In genomic region chr5:111458675-111459074, GRCm38 (mm10) we compare ENCODE assay signal across 29 mouse cellular contexts. TPM values are rescaled to one million over a fixed set of nuclear protein-coding genes. Genes with fewer than 3 reads are reported as not detected.
DNase-seq lines count a peak whose midpoint lies in the region; ATAC-seq and TF ChIP-seq lines count a peak whose summit lies in the region.
"Had no signal": no experiment of that assay in that cellular context is flagged by ENCODE, and none has a peak within 500 bp of the region (broad histone marks: within the 10 kb centered on the region; RNA-seq: fewer than 3 reads in every experiment).

No protein-coding gene starts in this region.

- 88% methylated on average over 6 of the region's 6 CpGs for WGBS in hindbrain, embryonic 12.5 days
- WGBS in hindbrain, postnatal 0 days, result 86% methylated on average over 6 of the region's 6 CpGs
- 91% methylated on average over 6 of the region's 6 CpGs for WGBS in midbrain, embryonic 16.5 days
- 87% methylated on average over 6 of the region's 6 CpGs for WGBS in midbrain, embryonic 14.5 days
- WGBS in forebrain, postnatal 0 days, result 92% methylated on average over 6 of the region's 6 CpGs

- H3K4me2 ChIP-seq in hindbrain, embryonic 12.5 days (replicated peaks), result no peak overlapping the region
- no peak overlapping the region for H3K4me2 ChIP-seq in hindbrain, postnatal 0 days (ENCODE audit: low read depth, low read length)
- H3K4me2 ChIP-seq in midbrain, embryonic 16.5 days (ENCODE audit: low read length), result no peak overlapping the region
- H3K4me2 ChIP-seq in midbrain, embryonic 14.5 days (ENCODE audit: low read length), result no peak overlapping the region
- no peak overlapping the region for H3K4me2 ChIP-seq in forebrain, postnatal 0 days (ENCODE audit: low read depth)
- H3K4me2 ChIP-seq: hindbrain, embryonic 15.5 days; intestine, embryonic 15.5 days; limb, embryonic 13.5 days; liver, embryonic 11.5 days; midbrain, embryonic 15.5 days; neural tube, embryonic 12.5 days had no signal

- no peak for TF ChIP-seq CTCF in hindbrain, postnatal 0 days (IDR thresholded peaks at IDR 0.05; ENCODE audit: low read depth)
- no peak for TF ChIP-seq CTCF in forebrain, postnatal 0 days (IDR thresholded peaks at IDR 0.05; ENCODE audit: low read depth)
- TF ChIP-seq CTCF in left cerebral cortex, adult 2 months (IDR thresholded peaks at IDR 0.05), result no peak

- H3K27me3 ChIP-seq in hindbrain, embryonic 12.5 days, result no peaks in the 10 kb centered on the region
- H3K27me3 ChIP-seq in hindbrain, postnatal 0 days (ENCODE audit: insufficient read depth, low read length), result no peaks in the 10 kb centered on the region
- no peaks in the 10 kb centered on the region for H3K27me3 ChIP-seq in midbrain, embryonic 16.5 days (ENCODE audit: control insufficient read depth, insufficient read depth, low read depth, low read length)
- no peaks in the 10 kb centered on the region for H3K27me3 ChIP-seq in midbrain, embryonic 14.5 days (ENCODE audit: control insufficient read depth, insufficient read depth, low read length)
- no peaks in the 10 kb centered on the region for H3K27me3 ChIP-seq in forebrain, postnatal 0 days (ENCODE audit: insufficient read depth, low read length)
- H3K27me3 ChIP-seq: CH12.LX; hindbrain, embryonic 15.5 days; intestine, embryonic 15.5 days; limb, embryonic 13.5 days; midbrain, embryonic 15.5 days; neural tube, embryonic 12.5 days had no signal

- peaks cover 14% of the 10 kb centered on the region; the same call in 1 of the 2 replicates for H3K4me1 ChIP-seq in hindbrain, embryonic 12.5 days
- no peaks in the 10 kb centered on the region for H3K4me1 ChIP-seq in hindbrain, postnatal 0 days (ENCODE audit: insufficient read depth, low read length)
- H3K4me1 ChIP-seq in midbrain, embryonic 16.5 days (ENCODE audit: control insufficient read depth, insufficient read depth, low read length), result no peaks in the 10 kb centered on the region
- no peaks in the 10 kb centered on the region for H3K4me1 ChIP-seq in midbrain, embryonic 14.5 days (ENCODE audit: control insufficient read depth, insufficient read depth, low read length)
- no peaks in the 10 kb centered on the region for H3K4me1 ChIP-seq in forebrain, postnatal 0 days (ENCODE audit: insufficient read depth)
- H3K4me1 ChIP-seq: hindbrain, embryonic 15.5 days; intestine, embryonic 15.5 days; limb, embryonic 13.5 days; midbrain, embryonic 15.5 days; neural tube, embryonic 12.5 days had no signal

- H3K27ac ChIP-seq in hindbrain, embryonic 12.5 days, result no peak overlapping the region
- H3K27ac ChIP-seq in hindbrain, postnatal 0 days, result no peak overlapping the region
- H3K27ac ChIP-seq in midbrain, embryonic 16.5 days (ENCODE audit: low read length), result no peak overlapping the region
- no peak overlapping the region for H3K27ac ChIP-seq in midbrain, embryonic 14.5 days (replicated peaks; ENCODE audit: low read depth, low read length)
- no peak overlapping the region for H3K27ac ChIP-seq in forebrain, postnatal 0 days (ENCODE audit: low read depth, low read length)
- H3K27ac ChIP-seq in left cerebral cortex, adult 2 months, result no peak overlapping the region
- H3K27ac ChIP-seq: hindbrain, embryonic 15.5 days; intestine, embryonic 15.5 days; limb, embryonic 13.5 days; midbrain, embryonic 15.5 days; neural tube, embryonic 12.5 days had no signal

- no peak overlapping the region for H3K4me3 ChIP-seq in hindbrain, embryonic 12.5 days
- no peak overlapping the region for H3K4me3 ChIP-seq in hindbrain, postnatal 0 days (ENCODE audit: low read length)
- H3K4me3 ChIP-seq in midbrain, embryonic 16.5 days (ENCODE audit: low read depth, low read length), result no peak overlapping the region
- H3K4me3 ChIP-seq in midbrain, embryonic 14.5 days (replicated peaks; ENCODE audit: low read depth, low read length), result no peak overlapping the region
- H3K4me3 ChIP-seq in forebrain, postnatal 0 days (ENCODE audit: low read depth, low read length), result no peak overlapping the region
- H3K4me3 ChIP-seq in left cerebral cortex, adult 2 months, result no peak overlapping the region
- H3K4me3 ChIP-seq: hindbrain, embryonic 15.5 days; intestine, embryonic 15.5 days; limb, embryonic 13.5 days; midbrain, embryonic 15.5 days; myocyte; neural tube, embryonic 12.5 days had no signal

- H3K9ac ChIP-seq in hindbrain, embryonic 12.5 days, result no peak overlapping the region
- H3K9ac ChIP-seq in hindbrain, postnatal 0 days (replicated peaks; ENCODE audit: low read length), result no peak overlapping the region
- no peak overlapping the region for H3K9ac ChIP-seq in midbrain, embryonic 16.5 days (ENCODE audit: low read depth, low read length)
- H3K9ac ChIP-seq in midbrain, embryonic 14.5 days (replicated peaks; ENCODE audit: low read length), result no peak overlapping the region
- H3K9ac ChIP-seq in forebrain, postnatal 0 days, result no peak overlapping the region
- H3K9ac ChIP-seq: hindbrain, embryonic 15.5 days; intestine, embryonic 15.5 days; limb, embryonic 13.5 days; midbrain, embryonic 15.5 days; neural tube, embryonic 12.5 days had no signal

- peaks cover 43% of the 10 kb centered on the region for H3K36me3 ChIP-seq in hindbrain, embryonic 12.5 days
- H3K36me3 ChIP-seq in hindbrain, postnatal 0 days (ENCODE audit: insufficient read depth, low read length), result no peaks in the 10 kb centered on the region; the same call in 1 of the 2 replicates
- H3K36me3 ChIP-seq in midbrain, embryonic 16.5 days (ENCODE audit: control insufficient read depth, insufficient read depth, low read length), result peaks cover 12% of the 10 kb centered on the region; the same call in 1 of the 2 replicates
- peaks cover 45% of the 10 kb centered on the region for H3K36me3 ChIP-seq in midbrain, embryonic 14.5 days (ENCODE audit: control insufficient read depth, insufficient read depth, low read length)
- peaks cover 30% of the 10 kb centered on the region for H3K36me3 ChIP-seq in forebrain, postnatal 0 days (ENCODE audit: insufficient read depth)

- no peaks in the 10 kb centered on the region for H3K9me3 ChIP-seq in hindbrain, embryonic 12.5 days (replicated peaks)
- no peaks in the 10 kb centered on the region for H3K9me3 ChIP-seq in hindbrain, postnatal 0 days (ENCODE audit: low read length)
- H3K9me3 ChIP-seq in midbrain, embryonic 16.5 days (replicated peaks; ENCODE audit: control insufficient read depth, low read length, poor library complexity, severe bottlenecking), result no peaks in the 10 kb centered on the region
- H3K9me3 ChIP-seq in midbrain, embryonic 14.5 days (ENCODE audit: control insufficient read depth, low read length), result no peaks in the 10 kb centered on the region
- H3K9me3 ChIP-seq in forebrain, postnatal 0 days (ENCODE audit: low read length), result no peaks in the 10 kb centered on the region
- H3K9me3 ChIP-seq: hindbrain, embryonic 15.5 days; intestine, embryonic 15.5 days; midbrain, embryonic 15.5 days; neural tube, embryonic 12.5 days had no signal

- intact Hi-C loops in left cerebral cortex, adult 2 months (cut with DNase I), result no loop called here

- ATAC-seq in cerebellum, adult (ENCODE audit: insufficient number of reproducible peaks, low FRiP score, low TSS enrichment), result peak; percentile 26; the same call in 1 of the 2 replicates
- 0 out of 2 replicates have a peak, but pooled peaks have one; percentile 27 for ATAC-seq in hindbrain, embryonic 12.5 days (ENCODE audit: low FRiP score)
- no peak for ATAC-seq in hindbrain, postnatal 0 days
- ATAC-seq in midbrain, embryonic 16.5 days, result peak; percentile 27; the same call in 1 of the 2 replicates
- no peak for ATAC-seq in midbrain, embryonic 14.5 days (ENCODE audit: low FRiP score, low TSS enrichment)
- peak; percentile 32; the same call in 1 of the 2 replicates for ATAC-seq in forebrain, postnatal 0 days
- ATAC-seq: intestine, embryonic 15.5 days; midbrain, embryonic 15.5 days; Patski had no signal

- no peak for DNase-seq in cerebellum, adult 18-20 months
- DNase-seq in hindbrain, postnatal 0 days (ENCODE audit: low spot score), result no peak
- DNase-seq in midbrain, embryonic 14.5 days, result no peak
- DNase-seq in forebrain, postnatal 0 days, result no peak
- no peak for DNase-seq in left cerebral cortex, adult 2 months (ENCODE audit: extremely low spot score in 1 of 2, low spot score in 2 of 2)
- DNase-seq: adrenal gland, postnatal 25 days; cerebellum, adult 2 months; cerebellum, postnatal 14 days; gastrocnemius, postnatal 10 days; kidney, adult 2 months; kidney, postnatal 10 days; lung, postnatal 36 days; right cerebral cortex, adult 18-20 months; spleen, adult 18-20 months; thymus, postnatal 25 days had no signal

RNA-seq across cellular contexts. Expression of gene Mn1, which starts 41.5 kb away (rescaled TPM):
- polyA plus RNA-seq in hindbrain, embryonic 12.5 days (2016; fragmentation: Nextera tagmentation; extraction: Ambion mirVana), result 61.0 and 62.7 TPM in 2 replicates
- total RNA-seq in hindbrain, postnatal 0 days (2014; rRNA removed), result 71.5 and 87.2 TPM in 2 replicates
- polyA plus RNA-seq in hindbrain, postnatal 0 days (2015; fragmentation: Nextera tagmentation; extraction: Ambion mirVana), result 27.0 and 32.9 TPM in 2 replicates
- 41.6 and 50.3 TPM in 2 replicates for polyA plus RNA-seq in midbrain, embryonic 16.5 days (2015; fragmentation: Nextera tagmentation; extraction: Ambion mirVana)
- 51.7 and 69.2 TPM in 2 replicates for polyA plus RNA-seq in midbrain, embryonic 14.5 days (2014; fragmentation: Nextera tagmentation; extraction: Ambion mirVana)
- total RNA-seq in forebrain, postnatal 0 days (2014; rRNA removed), result 108 and 123 TPM in 2 replicates
- polyA plus RNA-seq in forebrain, postnatal 0 days (2015; fragmentation: Nextera tagmentation; extraction: Ambion mirVana), result 57.9 and 73.2 TPM in 2 replicates
- 10 to 100 TPM; 61.9 to 76.6 TPM for total RNA-seq in left cerebral cortex, adult 2 months (2021)
- total RNA-seq: CH12.LX, MEL had no signal
- polyA plus RNA-seq: C2C12 had no signal

Comparison
In these comparisons a context has a peak if more than half of its experiments do, and no peak if none do; other contexts are left out.
1. ATAC-seq: peak in cerebellum, adult (single experiment), hindbrain, embryonic 12.5 days (single experiment), midbrain, embryonic 16.5 days (single experiment) and forebrain, postnatal 0 days (single experiment); none in hindbrain, postnatal 0 days (single experiment) and midbrain, embryonic 14.5 days (single experiment).